ENCODE assay signal across 7 mouse cellular contexts in the genomic region with DNA sequence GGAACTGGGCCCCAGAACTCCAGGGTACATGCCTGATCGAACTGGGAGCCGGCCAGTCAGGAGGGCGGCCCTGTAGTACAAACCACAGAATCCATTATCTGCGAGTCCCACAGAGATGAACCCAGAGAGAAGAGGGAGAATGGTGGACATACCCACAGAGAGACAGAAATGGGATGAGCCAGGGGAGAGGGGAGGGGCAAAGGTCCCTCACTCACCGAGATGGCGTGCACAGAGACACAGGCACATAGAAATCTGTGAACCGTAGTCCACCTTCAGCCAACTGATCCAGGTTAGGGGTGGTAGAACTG. TPM values are rescaled to one million over a fixed set of nuclear protein-coding genes. Genes with fewer than 3 reads are reported as not detected.
DNase-seq lines count a peak whose midpoint lies in the region; ATAC-seq and TF ChIP-seq lines count a peak whose summit lies in the region.

No protein-coding gene starts in this region.

- DNase-seq in neural tube, embryonic 11.5 days (ENCODE audit: low spot score): no peak
- DNase-seq in neural tube, embryonic 10.5 days (ENCODE audit: extremely low spot score, low spot score): no peak
- no peak for DNase-seq in forebrain, postnatal 0 days
- no peak for DNase-seq in liver, embryonic 14.5 days (ENCODE audit: low read depth in 3 of 3, low spot score in 3 of 3)
- no peak for DNase-seq in right cerebral cortex, postnatal 36 days (ENCODE audit: low spot score in 2 of 2)
- no peak for DNase-seq in thymus, adult 2 months

- peak; percentile 14 for ATAC-seq in neural tube, embryonic 11.5 days (ENCODE audit: insufficient read depth, low FRiP score, low TSS enrichment)
- ATAC-seq in forebrain, postnatal 0 days: no peak
- ATAC-seq in liver, embryonic 14.5 days (ENCODE audit: insufficient read depth): no peak
- no peak for ATAC-seq in granulocyte monocyte progenitor cell, adult 5-6 weeks (replicated peaks; ENCODE audit: poor library complexity, severe bottlenecking)

- peak overlapping the region; percentile 78 for H3K4me2 ChIP-seq in neural tube, embryonic 11.5 days (ENCODE audit: low read depth)
- H3K4me2 ChIP-seq in forebrain, postnatal 0 days (ENCODE audit: low read depth): peak overlapping the region; percentile 85
- peak overlapping the region; percentile 91 for H3K4me2 ChIP-seq in liver, embryonic 14.5 days (ENCODE audit: low read depth)

- no peaks in the 10 kb centered on the region for H3K36me3 ChIP-seq in neural tube, embryonic 11.5 days (ENCODE audit: control insufficient read depth, insufficient read depth, low read length)
- peaks cover 6% of the 10 kb centered on the region; the same call in 1 of the 2 replicates for H3K36me3 ChIP-seq in forebrain, postnatal 0 days (ENCODE audit: insufficient read depth)
- no peaks in the 10 kb centered on the region for H3K36me3 ChIP-seq in liver, embryonic 14.5 days (replicated peaks; ENCODE audit: control insufficient read depth, insufficient read depth, low read depth)
- no peaks in the 10 kb centered on the region for H3K36me3 ChIP-seq in thymus, adult 2 months (ENCODE audit: control insufficient read depth, insufficient read depth, low read length)

- H3K4me3 ChIP-seq in neural tube, embryonic 11.5 days (ENCODE audit: low read depth, low read length): peak overlapping the region; percentile 55; the same call in 1 of the 2 replicates
- H3K4me3 ChIP-seq in forebrain, postnatal 0 days (ENCODE audit: low read depth, low read length): peak overlapping the region; percentile 60
- peak overlapping the region; percentile 62 to 64; a peak in 3 of 4 replicates for H3K4me3 ChIP-seq in liver, embryonic 14.5 days (ENCODE audit: insufficient read depth in 1 of 2, low read depth in 2 of 2, low read length in 2 of 2)
- no peak overlapping the region; the same call in 1 of the 2 replicates for H3K4me3 ChIP-seq in thymus, adult 2 months (ENCODE audit: control insufficient read depth, insufficient read depth, low read length)

- no peak overlapping the region for H3K27ac ChIP-seq in neural tube, embryonic 11.5 days (ENCODE audit: low read depth, low read length)
- no peak overlapping the region for H3K27ac ChIP-seq in forebrain, postnatal 0 days (ENCODE audit: low read depth, low read length)
- H3K27ac ChIP-seq in liver, embryonic 14.5 days: no peak overlapping the region
- no peak overlapping the region for H3K27ac ChIP-seq in thymus, adult 2 months (ENCODE audit: control insufficient read depth, insufficient read depth, low read length)

- TF ChIP-seq POLR2A in thymus, adult 2 months (IDR thresholded peaks at IDR 0.05; ENCODE audit: control insufficient read depth, extremely low read depth, insufficient read depth, low read length, poor library complexity): no peak

- peak overlapping the region; percentile 62; the same call in 1 of the 2 replicates for H3K9ac ChIP-seq in neural tube, embryonic 11.5 days (ENCODE audit: low read length)
- peak overlapping the region; percentile 67 for H3K9ac ChIP-seq in forebrain, postnatal 0 days
- no peak overlapping the region for H3K9ac ChIP-seq in liver, embryonic 14.5 days (replicated peaks)

- no peaks in the 10 kb centered on the region for H3K27me3 ChIP-seq in neural tube, embryonic 11.5 days (ENCODE audit: control insufficient read depth, insufficient read depth, low read length)
- no peaks in the 10 kb centered on the region for H3K27me3 ChIP-seq in forebrain, postnatal 0 days (ENCODE audit: insufficient read depth, low read length)
- H3K27me3 ChIP-seq in liver, embryonic 14.5 days (ENCODE audit: control insufficient read depth, insufficient read depth, low read length): no peaks in the 10 kb centered on the region
- no peaks in the 10 kb centered on the region for H3K27me3 ChIP-seq in thymus, adult 2 months (ENCODE audit: control insufficient read depth, insufficient read depth, low read length)

- 91% methylated on average over 7 of the region's 7 CpGs for WGBS in neural tube, embryonic 11.5 days
- WGBS in forebrain, postnatal 0 days: 92% methylated on average over 7 of the region's 7 CpGs
- 32% methylated on average over 7 of the region's 7 CpGs for WGBS in liver, embryonic 14.5 days (ENCODE audit: insufficient replicate concordance)
- WGBS in thymus, adult 2 months: 93% methylated on average over 7 of the region's 7 CpGs

- H3K4me1 ChIP-seq in neural tube, embryonic 11.5 days (ENCODE audit: control insufficient read depth, insufficient read depth, low read length): peaks cover 10% of the 10 kb centered on the region
- H3K4me1 ChIP-seq in forebrain, postnatal 0 days (ENCODE audit: insufficient read depth): peaks cover 6% of the 10 kb centered on the region; the same call in 1 of the 2 replicates
- peaks cover 6 to 15% of the 10 kb centered on the region in 2 experiments for H3K4me1 ChIP-seq in liver, embryonic 14.5 days (replicated peaks; ENCODE audit: control insufficient read depth in 2 of 2, insufficient read depth in 2 of 2, low read length in 1 of 2)
- peaks cover 16% of the 10 kb centered on the region for H3K4me1 ChIP-seq in thymus, adult 2 months (replicated peaks; ENCODE audit: control insufficient read depth, insufficient read depth, low read length)

- no peak for TF ChIP-seq CTCF in forebrain, postnatal 0 days (IDR thresholded peaks at IDR 0.05; ENCODE audit: low read depth)
- no peak for TF ChIP-seq CTCF in liver, embryonic 14.5 days (IDR thresholded peaks at IDR 0.05; ENCODE audit: low read depth)
- no peak for TF ChIP-seq CTCF in thymus, adult 2 months (IDR thresholded peaks at IDR 0.05; ENCODE audit: borderline replicate concordance, control insufficient read depth, extremely low read depth, insufficient read depth, low read length, poor library complexity)

- no peak for TF ChIP-seq EP300 in liver, embryonic 14.5 days (IDR thresholded peaks at IDR 0.05; ENCODE audit: low read depth)

- no peaks in the 10 kb centered on the region for H3K9me3 ChIP-seq in neural tube, embryonic 11.5 days (ENCODE audit: control insufficient read depth, low read length)
- H3K9me3 ChIP-seq in forebrain, postnatal 0 days (ENCODE audit: low read length): no peaks in the 10 kb centered on the region
- H3K9me3 ChIP-seq in liver, embryonic 14.5 days (ENCODE audit: control insufficient read depth, low read length): no peaks in the 10 kb centered on the region

RNA-seq across cellular contexts. Expression of a gene that starts 2.0 kb away (rescaled TPM):
- polyA plus RNA-seq in neural tube, embryonic 11.5 days (2014; fragmentation: Nextera tagmentation; extraction: Ambion mirVana): 10.3 and 10.8 TPM in 2 replicates
- 24.5 and 32.4 TPM in 2 replicates for total RNA-seq in forebrain, postnatal 0 days (2014; rRNA removed)
- polyA plus RNA-seq in forebrain, postnatal 0 days (2015; fragmentation: Nextera tagmentation; extraction: Ambion mirVana): 25.4 and 29.0 TPM in 2 replicates
- polyA plus RNA-seq in liver, embryonic 14.5 days (2012; rRNA removed): 3.2 and 3.4 TPM in 2 replicates
- polyA plus RNA-seq in liver, embryonic 14.5 days (2014; fragmentation: Nextera tagmentation; extraction: Ambion mirVana): 2.7 and 3.1 TPM in 2 replicates
- polyA plus RNA-seq in thymus, adult 2 months (2012; rRNA removed): 37.9 and 43.0 TPM in 2 replicates
- 12.7 and 21.4 TPM in 2 replicates for total RNA-seq in granulocyte monocyte progenitor cell, adult 5-6 weeks (2014; fragmentation: Nextera tagmentation)
- total RNA-seq in granulocyte monocyte progenitor cell, adult 5-6 weeks (2017): 8.5 and 30.3 TPM in 2 replicates

RNA-seq across cellular contexts. Expression of a gene that starts 21.5 kb away (rescaled TPM):
- 27.6 and 33.2 TPM in 2 replicates for polyA plus RNA-seq in neural tube, embryonic 11.5 days (2014; fragmentation: Nextera tagmentation; extraction: Ambion mirVana)
- 95.3 and 95.8 TPM in 2 replicates for total RNA-seq in forebrain, postnatal 0 days (2014; rRNA removed)
- 57.8 and 70.9 TPM in 2 replicates for polyA plus RNA-seq in forebrain, postnatal 0 days (2015; fragmentation: Nextera tagmentation; extraction: Ambion mirVana)
- 0.02 and 0.08 TPM in 2 replicates for polyA plus RNA-seq in liver, embryonic 14.5 days (2012; rRNA removed)
- not detected in 2 replicates for polyA plus RNA-seq in liver, embryonic 14.5 days (2014; fragmentation: Nextera tagmentation; extraction: Ambion mirVana)
- polyA plus RNA-seq in thymus, adult 2 months (2012; rRNA removed): 0.11 and 0.13 TPM in 2 replicates
- total RNA-seq in granulocyte monocyte progenitor cell, adult 5-6 weeks (2014; fragmentation: Nextera tagmentation): not detected in 2 replicates
- not detected in 2 replicates for total RNA-seq in granulocyte monocyte progenitor cell, adult 5-6 weeks (2017)

RNA-seq across cellular contexts. Expression of a gene that starts 24.2 kb away (rescaled TPM):
- 2.7 and 3.0 TPM in 2 replicates for polyA plus RNA-seq in neural tube, embryonic 11.5 days (2014; fragmentation: Nextera tagmentation; extraction: Ambion mirVana)
- 38.9 and 42.4 TPM in 2 replicates for total RNA-seq in forebrain, postnatal 0 days (2014; rRNA removed)
- 5.9 and 10.6 TPM in 2 replicates for polyA plus RNA-seq in forebrain, postnatal 0 days (2015; fragmentation: Nextera tagmentation; extraction: Ambion mirVana)
- 2.0 and 2.1 TPM in 2 replicates for polyA plus RNA-seq in liver, embryonic 14.5 days (2012; rRNA removed)
- polyA plus RNA-seq in liver, embryonic 14.5 days (2014; fragmentation: Nextera tagmentation; extraction: Ambion mirVana): 0.39 and 0.63 TPM in 2 replicates
- polyA plus RNA-seq in thymus, adult 2 months (2012; rRNA removed): 6.8 and 8.2 TPM in 2 replicates
- total RNA-seq in granulocyte monocyte progenitor cell, adult 5-6 weeks (2014; fragmentation: Nextera tagmentation): 0.34 and 0.58 TPM in 2 replicates
- total RNA-seq in granulocyte monocyte progenitor cell, adult 5-6 weeks (2017): 0.26 and 0.47 TPM in 2 replicates

RNA-seq across cellular contexts. Expression of a gene that starts 45.5 kb away (rescaled TPM):
- 58.1 and 63.8 TPM in 2 replicates for polyA plus RNA-seq in neural tube, embryonic 11.5 days (2014; fragmentation: Nextera tagmentation; extraction: Ambion mirVana)
- total RNA-seq in forebrain, postnatal 0 days (2014; rRNA removed): 56.9 and 59.9 TPM in 2 replicates
- 78.2 and 92.4 TPM in 2 replicates for polyA plus RNA-seq in forebrain, postnatal 0 days (2015; fragmentation: Nextera tagmentation; extraction: Ambion mirVana)
- 13.7 and 19.3 TPM in 2 replicates for polyA plus RNA-seq in liver, embryonic 14.5 days (2012; rRNA removed)
- 18.3 and 20.5 TPM in 2 replicates for polyA plus RNA-seq in liver, embryonic 14.5 days (2014; fragmentation: Nextera tagmentation; extraction: Ambion mirVana)
- polyA plus RNA-seq in thymus, adult 2 months (2012; rRNA removed): 92.0 and 99.8 TPM in 2 replicates
- total RNA-seq in granulocyte monocyte progenitor cell, adult 5-6 weeks (2014; fragmentation: Nextera tagmentation): 77.0 and 85.0 TPM in 2 replicates
- total RNA-seq in granulocyte monocyte progenitor cell, adult 5-6 weeks (2017): 25.3 and 27.7 TPM in 2 replicates

RNA-seq across cellular contexts. Expression of a gene that starts 45.8 kb away (rescaled TPM):
- 0.26 and 0.64 TPM in 2 replicates for polyA plus RNA-seq in neural tube, embryonic 11.5 days (2014; fragmentation: Nextera tagmentation; extraction: Ambion mirVana)
- 1.7 and 1.8 TPM in 2 replicates for total RNA-seq in forebrain, postnatal 0 days (2014; rRNA removed)
- polyA plus RNA-seq in forebrain, postnatal 0 days (2015; fragmentation: Nextera tagmentation; extraction: Ambion mirVana): not detected in 2 replicates
- 0.19 and 0.58 TPM in 2 replicates for polyA plus RNA-seq in liver, embryonic 14.5 days (2012; rRNA removed)
- 0.14 and 0.34 TPM in 2 replicates for polyA plus RNA-seq in liver, embryonic 14.5 days (2014; fragmentation: Nextera tagmentation; extraction: Ambion mirVana)
- 3.2 TPM in 2 replicates for polyA plus RNA-seq in thymus, adult 2 months (2012; rRNA removed)
- total RNA-seq in granulocyte monocyte progenitor cell, adult 5-6 weeks (2014; fragmentation: Nextera tagmentation): not detected in 2 replicates
- total RNA-seq in granulocyte monocyte progenitor cell, adult 5-6 weeks (2017): 0.82 TPM in 1 of 2 replicates, not detected in the other

Comparison
In these comparisons a context has a peak if more than half of its experiments do, and no peak if none do; other contexts are left out.
1. RNA of a gene that starts 21.5 kb away (polyA plus RNA-seq): 57.8 to 70.9 TPM in forebrain, postnatal 0 days and 27.6 to 33.2 TPM in neural tube, embryonic 11.5 days; 0.11 to 0.13 TPM in thymus, adult 2 months and 0.02 to 0.08 TPM in liver, embryonic 14.5 days; every median in the first group is over 10 times any median in the second.
2. Peak in every context shown above with its lines, with median percentiles within 50 percentile points of each other: H3K4me2 ChIP-seq.